Mouse (Mus musculus) kidney, embryonic 14.5 days (tissue): ENCODE measurements around the gene Vegfb. TPM values are rescaled to one million over a fixed set of nuclear protein-coding genes. Genes with fewer than 3 reads are reported as not detected.

Experiments
- ATAC-seq: fragments of 200-750 bp; cut with Nextera tagmentation; 2 replicates; pipeline ENCODE4 v1.8.0; 2017; ENCODE audit warnings: moderate number of reproducible peaks, mild to moderate bottlenecking, moderate TSS enrichment, moderate library complexity; ENCODE audit not compliant: low FRiP score, low TSS enrichment
- H3K27ac ChIP-seq: fragments of 300-500 bp; sonication (generic); 2 replicates; pipeline ENCODE4 v1.5.1; 2014; ENCODE audit warnings: low read depth, mild to moderate bottlenecking, low read length, moderate library complexity, mixed read lengths
- H3K27me3 ChIP-seq: fragments of 300-500 bp; sonication (generic); 2 replicates; pipeline ENCODE4 v1.6.1; 2014; ENCODE audit warnings: mild to moderate bottlenecking, low read length; ENCODE audit not compliant: control insufficient read depth, insufficient read depth
- H3K36me3 ChIP-seq: fragments of 300-500 bp; sonication (generic); 2 replicates; pipeline ENCODE4 v1.6.1; 2014; ENCODE audit warnings: low read length, mixed read lengths; ENCODE audit not compliant: control insufficient read depth, insufficient read depth
- H3K4me1 ChIP-seq: fragments of 300-500 bp; sonication (generic); 2 replicates; pipeline ENCODE4 v1.6.1; 2014; ENCODE audit warnings: low read length, mixed read lengths; ENCODE audit not compliant: control insufficient read depth, insufficient read depth
- H3K4me2 ChIP-seq: fragments of 300-500 bp; sonication (generic); replicated peaks from 2 replicates; pipeline ENCODE4 v1.6.1; 2014; ENCODE audit warnings: low read depth, mild to moderate bottlenecking, low read length
- H3K4me3 ChIP-seq: fragments of 300-500 bp; sonication (generic); 2 replicates; pipeline ENCODE4 v1.5.1; 2014; ENCODE audit warnings: mild to moderate bottlenecking, low read length
- H3K9ac ChIP-seq: fragments of 300-500 bp; sonication (generic); 2 replicates; pipeline ENCODE4 v1.6.1; 2014; ENCODE audit warnings: low read depth, mild to moderate bottlenecking, low read length, moderate library complexity
- H3K9me3 ChIP-seq: fragments of 300-500 bp; sonication (generic); 2 replicates; pipeline ENCODE4 v1.6.1; 2016; ENCODE audit warnings: low read length; ENCODE audit not compliant: control insufficient read depth
- WGBS: fragments of 180-500 bp; shearing (Covaris S2); extraction: QIAGEN DNeasy Blood & Tissue Kit; methylation state at CpG from one replicate; pipeline ENCODE4 v1.1.7; 2014; 5-methylcytosine and 5-hydroxymethylcytosine counted together
- polyA plus RNA-seq: library from polyadenylated mRNA; unstranded; fragments of >200 nt; fragmentation: Nextera tagmentation; extraction: Ambion mirVana; gene quantifications from 2 replicates; pipeline ENCODE4 v1.2.1, GENCODE M21; 2014

Gene Vegfb
- polyA plus RNA-seq, 1 experiment from 2014 or later = 38.2 TPM

- Histone ChIP-seq H3K9me3 (no peaks in the 10 kb centered on the region), H3K9ac (no peak overlapping the region), H3K27ac (no peak overlapping the region), H3K4me3 (no peak overlapping the region), H3K27me3 (no peaks in the 10 kb centered on the region), H3K4me2 (no peak overlapping the region), H3K36me3 (peaks cover 22% of the 10 kb centered on the region; the same call in 1 of the 2 replicates), H3K4me1 (peaks cover 22% of the 10 kb centered on the region)
- ATAC-seq = no peak
- WGBS = 84% methylated on average over 19 of the region's 19 CpGs
Observed at GRCm38 (mm10) chr19:6985300-6985699, 2.2 kb downstream of the Vegfb start.

GRCm38 (mm10) chr19:6983621-6984020, 3.8 kb downstream of the Vegfb start:
- Histone ChIP-seq H3K4me2 (no peak overlapping the region), H3K4me1 (peaks cover 26% of the 10 kb centered on the region), H3K27me3 (no peaks in the 10 kb centered on the region), H3K4me3 (no peak overlapping the region), H3K36me3 (peaks cover 24% of the 10 kb centered on the region; the same call in 1 of the 2 replicates), H3K27ac (no peak overlapping the region), H3K9ac (no peak overlapping the region), H3K9me3 (no peaks in the 10 kb centered on the region)
- 94% methylated on average over 5 of the region's 5 CpGs for WGBS
- ATAC-seq = no peak

GRCm38 (mm10) chr19:6981465-6981864, 6.0 kb downstream of the Vegfb start:
- WGBS = 87% methylated on average over 4 of the region's 4 CpGs
- no peak overlapping the region for H3K27ac ChIP-seq
- H3K27me3 ChIP-seq = no peaks in the 10 kb centered on the region
- H3K4me3 ChIP-seq = no peak overlapping the region; the same call in 1 of the 2 replicates
- no peaks in the 10 kb centered on the region for H3K9me3 ChIP-seq
- H3K4me2 ChIP-seq = peak overlapping the region; percentile 81; the same call in 1 of the 2 replicates
- H3K4me1 ChIP-seq = peaks cover 33% of the 10 kb centered on the region
- no peak overlapping the region for H3K9ac ChIP-seq
- no peak for ATAC-seq
- H3K36me3 ChIP-seq = peaks cover 42% of the 10 kb centered on the region

DNA sequence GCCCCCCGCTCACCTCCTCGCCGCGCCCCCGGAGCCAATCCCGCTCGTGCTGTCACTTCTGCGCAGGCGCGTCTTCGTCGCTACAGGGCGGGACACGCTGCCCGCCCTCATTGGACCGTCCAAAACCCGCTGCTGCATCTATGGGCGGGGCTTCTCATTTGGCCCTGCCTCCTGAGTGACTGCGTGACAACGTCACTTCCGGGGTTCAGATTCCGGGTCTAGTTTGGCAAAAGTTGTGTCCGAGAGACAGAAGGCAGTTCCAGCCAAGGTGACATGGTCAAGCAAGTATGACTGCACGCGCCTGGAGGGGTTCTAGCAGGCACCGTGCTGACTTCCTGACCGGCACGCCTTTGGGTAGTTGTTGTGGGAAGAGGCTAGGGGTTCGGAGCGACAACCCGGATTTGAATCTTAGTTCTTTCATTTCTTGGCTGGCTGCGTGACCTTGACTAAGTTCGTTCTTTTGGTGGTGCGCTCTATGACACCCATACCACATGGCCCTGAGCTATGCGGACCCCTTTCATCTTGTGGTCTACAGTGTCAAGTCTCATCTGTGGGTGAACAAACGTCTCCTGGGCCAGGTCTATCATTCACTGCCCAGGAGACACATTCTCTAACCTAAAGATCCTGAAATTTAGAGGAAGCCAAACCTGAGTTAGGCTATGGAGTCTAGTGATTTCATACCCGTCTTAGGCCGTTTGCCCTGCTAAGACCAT, 6.9 kb downstream of the Vegfb start, which contains the start of gene Fkbp2:
TSS of gene Fkbp2 (minus strand) at position 121 of the 713 bp plus-strand sequence.
- 2% methylated on average over 38 of the region's 38 CpGs for WGBS
- H3K9me3 ChIP-seq = no peaks in the 10 kb centered on the region
- ATAC-seq = peak; percentile 85
- H3K4me3 ChIP-seq = peak within 1 kb of the TSS; percentile 69
- peak within 1 kb of the TSS; percentile 93 for H3K27ac ChIP-seq
- no peaks in the 10 kb centered on the region for H3K27me3 ChIP-seq
- peak within 1 kb of the TSS; percentile 81 for H3K4me2 ChIP-seq
- peaks cover 34% of the 10 kb centered on the region for H3K4me1 ChIP-seq
- peak within 1 kb of the TSS; percentile 86 for H3K9ac ChIP-seq
- peaks cover 42% of the 10 kb centered on the region for H3K36me3 ChIP-seq

- Histone ChIP-seq H3K4me2 (peak overlapping the region; percentile 81), H3K9me3 (no peaks in the 10 kb centered on the region), H3K4me3 (peak overlapping the region; percentile 69), H3K9ac (peak overlapping the region; percentile 86), H3K27me3 (no peaks in the 10 kb centered on the region), H3K27ac (peak overlapping the region; percentile 93), H3K36me3 (peaks cover 37% of the 10 kb centered on the region), H3K4me1 (peaks cover 34% of the 10 kb centered on the region)
- peak; percentile 90 for ATAC-seq
- 1% methylated on average over 57 of the region's 59 CpGs for WGBS
Observed at GRCm38 (mm10) chr19:6979486-6980380, 7.7 kb downstream of the Vegfb start.

GRCm38 (mm10) chr19:6979001-6979479, 8.4 kb downstream of the Vegfb start:
- Histone ChIP-seq H3K9me3 (no peaks in the 10 kb centered on the region), H3K9ac (peak overlapping the region; percentile 66), H3K4me3 (peak overlapping the region; percentile 69), H3K4me1 (peaks cover 34% of the 10 kb centered on the region), H3K4me2 (peak overlapping the region; percentile 77), H3K27ac (peak overlapping the region; percentile 74; the same call in 1 of the 2 replicates), H3K36me3 (peaks cover 34% of the 10 kb centered on the region), H3K27me3 (no peaks in the 10 kb centered on the region)
- 9% methylated on average over 11 of the region's 11 CpGs for WGBS
- peak; percentile 0; the same call in 1 of the 2 replicates for ATAC-seq

DNA sequence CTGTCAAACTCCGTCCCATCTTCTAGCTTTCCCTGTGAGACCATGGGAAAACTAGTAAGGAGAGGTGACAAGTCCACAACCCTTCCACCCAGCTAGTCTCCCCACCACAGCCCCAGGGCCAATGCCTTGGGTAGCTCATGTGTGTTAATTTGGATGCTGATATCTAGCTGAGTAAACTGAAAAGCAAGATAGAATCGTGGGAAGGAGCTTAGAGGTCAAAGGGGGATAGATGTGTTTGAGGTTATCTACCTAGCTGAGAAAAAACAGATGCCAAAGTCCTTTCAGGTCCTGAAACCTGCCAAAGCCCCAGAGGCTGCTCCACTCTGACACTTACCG, 8.8 kb downstream of the Vegfb start:
- ATAC-seq = no peak
- Histone ChIP-seq H3K4me2 (peak overlapping the region; percentile 77), H3K27me3 (no peaks in the 10 kb centered on the region), H3K4me1 (peaks cover 34% of the 10 kb centered on the region), H3K9ac (peak overlapping the region; percentile 66; the same call in 1 of the 2 replicates), H3K9me3 (no peaks in the 10 kb centered on the region), H3K36me3 (peaks cover 30% of the 10 kb centered on the region), H3K27ac (no peak overlapping the region; the same call in 1 of the 2 replicates), H3K4me3 (peak overlapping the region; percentile 69)
- 47% methylated on average over 3 of the region's 3 CpGs for WGBS

DNA sequence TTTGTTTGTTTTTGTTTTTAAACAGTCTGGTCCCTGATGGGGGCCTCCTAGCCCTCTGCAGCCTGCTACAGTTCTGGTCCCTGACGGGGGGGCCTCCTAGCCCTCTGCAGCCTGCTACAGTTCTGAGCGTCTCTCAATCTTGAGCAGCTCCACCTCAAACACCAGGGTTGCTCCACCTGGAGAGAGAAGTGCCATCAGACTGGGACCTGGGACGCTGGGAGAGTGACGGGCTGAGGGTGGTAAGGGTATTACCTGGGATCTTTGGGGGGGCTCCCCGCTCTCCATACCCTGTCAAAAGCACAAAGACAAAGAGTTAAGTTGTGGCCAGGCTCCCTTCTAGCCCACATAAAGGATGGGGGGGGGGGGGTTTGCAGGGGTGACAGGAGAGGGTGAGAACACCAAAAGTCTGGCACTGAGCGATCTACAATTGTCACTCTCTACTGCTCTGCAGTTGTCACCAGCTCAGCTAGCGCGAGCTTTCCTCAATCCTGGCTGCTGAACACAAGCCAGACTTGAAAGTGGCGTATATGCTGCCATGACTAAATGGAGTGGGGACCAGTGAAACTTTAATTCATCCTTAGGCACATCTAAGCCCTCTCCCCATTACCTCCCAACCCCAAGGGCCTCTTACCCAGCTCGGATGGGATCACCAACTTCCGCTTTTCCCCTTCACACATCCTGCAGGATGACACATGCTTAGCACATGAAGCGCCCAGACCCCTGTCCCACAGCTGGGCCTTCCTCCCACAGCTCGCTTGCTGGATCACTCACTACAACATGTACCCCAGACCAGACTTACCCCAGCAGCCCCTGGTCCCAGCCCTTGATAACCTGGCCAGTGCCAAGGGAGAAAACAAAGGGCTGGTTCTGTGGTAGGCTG, 9.5 kb downstream of the Vegfb start:
- Histone ChIP-seq H3K9me3 (no peaks in the 10 kb centered on the region), H3K27ac (no peak overlapping the region), H3K36me3 (peaks cover 27% of the 10 kb centered on the region), H3K9ac (peak overlapping the region; percentile 66; the same call in 1 of the 2 replicates), H3K4me1 (peaks cover 34% of the 10 kb centered on the region), H3K4me2 (peak overlapping the region; percentile 77; the same call in 1 of the 2 replicates), H3K4me3 (peak overlapping the region; percentile 69; the same call in 1 of the 2 replicates), H3K27me3 (no peaks in the 10 kb centered on the region)
- 81% methylated on average over 13 of the region's 13 CpGs for WGBS
- ATAC-seq = no peak
